Mouse (Mus musculus) cerebellum, adult (tissue): ENCODE data around the gene 4930455H04Rik.

Source experiments
- ATAC-seq: cut with Nextera tagmentation; 2 replicates; pipeline ENCODE4 v1.9.2; 2017; ENCODE audit warnings: mild to moderate bottlenecking, moderate library complexity, mixed read lengths; ENCODE audit not compliant: insufficient number of reproducible peaks, low FRiP score, low TSS enrichment

The 4930455H04Rik gene

DNA sequence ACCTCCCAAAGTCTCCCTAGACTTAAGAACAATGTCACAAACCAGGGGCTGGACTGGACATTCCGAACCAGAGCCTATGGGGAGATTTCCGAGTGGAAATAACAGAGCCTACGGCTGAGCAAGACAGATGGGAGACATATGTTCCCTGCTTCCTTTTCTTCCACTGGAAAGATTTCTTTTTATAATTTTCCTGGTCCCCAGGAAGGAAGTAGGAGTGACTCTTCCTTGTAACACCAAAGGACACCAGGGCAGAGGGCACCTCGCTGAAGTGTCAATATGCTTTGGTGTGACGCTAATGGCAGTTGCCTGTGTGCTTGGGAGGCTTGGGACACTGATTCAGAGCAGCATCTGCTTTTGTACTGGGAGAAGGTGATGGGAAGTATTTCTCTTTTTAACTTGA lies 56.5 kb downstream of the 4930455H04Rik start:
- no peak for ATAC-seq

DNA sequence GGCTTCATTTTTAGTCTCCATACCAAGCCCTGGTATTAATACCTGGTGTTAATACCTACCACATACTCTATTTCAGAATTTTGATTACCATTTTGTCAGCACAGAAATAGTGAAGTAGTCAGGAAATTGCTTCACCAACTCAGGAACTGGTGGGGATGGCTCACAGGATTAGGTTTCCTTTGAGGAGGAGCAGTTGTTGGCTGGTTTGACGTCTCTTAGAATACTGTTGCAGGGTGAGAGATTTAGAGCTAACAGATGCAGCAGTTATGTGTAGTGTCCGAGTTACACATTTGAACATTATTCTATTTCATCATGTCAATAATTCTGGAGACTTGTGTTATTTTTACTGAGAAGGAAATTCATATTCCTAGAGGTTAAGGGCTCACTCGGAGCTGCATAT lies 57.4 kb downstream of the 4930455H04Rik start:
- no peak for ATAC-seq
